Mouse (Mus musculus): ENCODE measurements around the gene Gm28053.

Gene Gm28053

GRCm38 (mm10) chr6:48692962-48693361, 25.4 kb upstream of the Gm28053 start:
- no peak for DNase-seq (ENCODE audit: low read depth, low spot score)

GRCm38 (mm10) chr6:48696830-48697554, 21.4 kb upstream of the Gm28053 start:
- no peak for DNase-seq (ENCODE audit: low read depth, low spot score)

- DNase-seq (ENCODE audit: low read depth, low spot score): no peak
These were observed 20.9 kb upstream of the Gm28053 start for GRCm38 (mm10) chr6:48697555-48697930.

GRCm38 (mm10) chr6:48698066-48698856, 20.1 kb upstream of the Gm28053 start:
- no peak for DNase-seq (ENCODE audit: low read depth, low spot score)

- no peak for DNase-seq (ENCODE audit: low read depth, low spot score)
These were observed 19.5 kb upstream of the Gm28053 start for GRCm38 (mm10) chr6:48698888-48699287.

- no peak for DNase-seq (ENCODE audit: low read depth, low spot score)
These were observed 17.9 kb upstream of the Gm28053 start for GRCm38 (mm10) chr6:48700251-48701075.

- no peak for DNase-seq (ENCODE audit: low read depth, low spot score)
These were observed 16.3 kb upstream of the Gm28053 start for GRCm38 (mm10) chr6:48702146-48702545.

- DNase-seq (ENCODE audit: low read depth, low spot score): no peak
These were observed 15.8 kb upstream of the Gm28053 start for GRCm38 (mm10) chr6:48702601-48703000.

GRCm38 (mm10) chr6:48704146-48704545, 14.3 kb upstream of the Gm28053 start:
- DNase-seq (ENCODE audit: low read depth, low spot score): no peak

- DNase-seq (ENCODE audit: low read depth, low spot score): no peak
These were observed 12.3 kb upstream of the Gm28053 start for GRCm38 (mm10) chr6:48706130-48706529.

GRCm38 (mm10) chr6:48720326-48720725, 1.9 kb downstream of the Gm28053 start:
- no peak for DNase-seq (ENCODE audit: low read depth, low spot score)

- DNase-seq (ENCODE audit: low read depth, low spot score): no peak
These were observed 5.1 kb downstream of the Gm28053 start for GRCm38 (mm10) chr6:48723468-48723867.

GRCm38 (mm10) chr6:48725476-48725875, 7.1 kb downstream of the Gm28053 start:
- no peak for DNase-seq (ENCODE audit: low read depth, low spot score)

GRCm38 (mm10) chr6:48727761-48728160, 9.4 kb downstream of the Gm28053 start:
- no peak for DNase-seq (ENCODE audit: low read depth, low spot score)

GRCm38 (mm10) chr6:48732864-48733304, 14.5 kb downstream of the Gm28053 start:
- no peak for DNase-seq (ENCODE audit: low read depth, low spot score)

GRCm38 (mm10) chr6:48733660-48734059, 15.3 kb downstream of the Gm28053 start:
- no peak for DNase-seq (ENCODE audit: low read depth, low spot score)

GRCm38 (mm10) chr6:48737053-48737452, 18.6 kb downstream of the Gm28053 start:
- DNase-seq (ENCODE audit: low read depth, low spot score): no peak

GRCm38 (mm10) chr6:48737688-48738087, 19.3 kb downstream of the Gm28053 start:
- no peak for DNase-seq (ENCODE audit: low read depth, low spot score)

GRCm38 (mm10) chr6:48738961-48739779, 20.8 kb downstream of the Gm28053 start, which contains the start of gene Gimap1:
Gene Gimap1 (plus strand): TSS chr6:48739054.
- no peak for DNase-seq (ENCODE audit: low read depth, low spot score)

- no peak for DNase-seq (ENCODE audit: low read depth, low spot score)
These were observed 21.3 kb downstream of the Gm28053 start for GRCm38 (mm10) chr6:48739780-48740055.

- no peak for DNase-seq (ENCODE audit: low read depth, low spot score)
These were observed 22.2 kb downstream of the Gm28053 start for GRCm38 (mm10) chr6:48740501-48741169.

Measured in retina, adult 2 months (tissue).